10 mouse cellular contexts compared by ENCODE assay signal in the genomic region with DNA sequence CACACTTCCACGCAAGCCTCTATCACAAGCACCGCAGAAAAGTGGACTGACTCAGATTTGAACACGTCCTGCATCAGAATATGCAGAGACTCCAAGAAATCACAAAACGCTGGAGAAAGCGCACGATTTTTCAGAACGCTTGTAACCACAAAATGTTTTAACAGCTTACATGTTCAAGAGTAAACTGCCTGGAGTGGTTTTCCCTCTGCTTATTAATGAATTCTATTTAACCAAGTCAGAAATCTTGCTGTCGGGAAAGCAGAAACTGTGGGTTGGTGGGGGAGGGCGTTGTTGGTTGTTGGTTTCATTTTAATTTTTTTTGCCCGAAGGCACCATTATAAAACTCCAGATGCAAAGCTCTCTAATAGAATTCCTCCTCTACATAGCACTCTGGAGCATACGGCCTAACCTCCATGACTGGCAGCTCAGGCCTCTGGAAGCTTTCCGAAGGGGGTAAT.
A peak's percentile ranks its signal among the peaks of the same experiment; 100 is the strongest.
DNase-seq lines count a peak whose midpoint lies in the region; ATAC-seq and TF ChIP-seq lines count a peak whose summit lies in the region.
"Had no signal": no experiment of that assay in that cellular context is flagged by ENCODE, and none has a peak within 500 bp of the region (broad histone marks: within the 10 kb centered on the region; RNA-seq: fewer than 3 reads in every experiment).

No protein-coding gene starts in this region.

- no peaks in the 10 kb centered on the region for H3K36me3 ChIP-seq in kidney, postnatal 0 days (ENCODE audit: insufficient read depth, low read length)
- no peaks in the 10 kb centered on the region for H3K36me3 ChIP-seq in kidney, adult 2 months (ENCODE audit: control insufficient read depth, insufficient read depth, low read length)
- no peaks in the 10 kb centered on the region for H3K36me3 ChIP-seq in embryonic facial prominence, embryonic 15.5 days
- H3K36me3 ChIP-seq in forebrain, postnatal 0 days (ENCODE audit: insufficient read depth), result no peaks in the 10 kb centered on the region
- no peaks in the 10 kb centered on the region for H3K36me3 ChIP-seq in midbrain, embryonic 12.5 days
- H3K36me3 ChIP-seq: liver, embryonic 15.5 days had no signal

- H3K4me2 ChIP-seq in kidney, postnatal 0 days (ENCODE audit: low read length), result no peak overlapping the region
- peak overlapping the region; percentile 21; the same call in 1 of the 2 replicates for H3K4me2 ChIP-seq in embryonic facial prominence, embryonic 15.5 days (replicated peaks)
- 0 out of 2 replicates have a peak overlapping the region, but pooled peaks have one; percentile 6 for H3K4me2 ChIP-seq in forebrain, postnatal 0 days (ENCODE audit: low read depth)
- no peak overlapping the region for H3K4me2 ChIP-seq in midbrain, embryonic 12.5 days (replicated peaks)

- ATAC-seq in kidney, postnatal 0 days (replicated peaks; ENCODE audit: low FRiP score, low read depth), result no peak
- ATAC-seq in embryonic facial prominence, embryonic 15.5 days (ENCODE audit: insufficient number of reproducible peaks, low FRiP score, low TSS enrichment, low read depth), result no peak
- no peak for ATAC-seq in forebrain, postnatal 0 days
- no peak for ATAC-seq in midbrain, embryonic 12.5 days (ENCODE audit: low FRiP score, low read depth)
- ATAC-seq in monocyte, adult 5-6 weeks (replicated peaks; ENCODE audit: insufficient number of reproducible peaks, low FRiP score, low TSS enrichment, poor library complexity, severe bottlenecking), result no peak

- no peaks in the 10 kb centered on the region for H3K27me3 ChIP-seq in kidney, postnatal 0 days (ENCODE audit: insufficient read depth, low read length)
- no peaks in the 10 kb centered on the region for H3K27me3 ChIP-seq in kidney, adult 2 months (replicated peaks; ENCODE audit: control insufficient read depth, insufficient read depth, low read length)
- no peaks in the 10 kb centered on the region for H3K27me3 ChIP-seq in embryonic facial prominence, embryonic 15.5 days
- H3K27me3 ChIP-seq in forebrain, postnatal 0 days (ENCODE audit: insufficient read depth, low read length), result no peaks in the 10 kb centered on the region
- no peaks in the 10 kb centered on the region for H3K27me3 ChIP-seq in midbrain, embryonic 12.5 days
- H3K27me3 ChIP-seq: liver, embryonic 15.5 days had no signal

- no peak overlapping the region for H3K4me3 ChIP-seq in kidney, postnatal 0 days (replicated peaks; ENCODE audit: low read depth, low read length)
- H3K4me3 ChIP-seq in kidney, adult 2 months (ENCODE audit: insufficient read depth, low read depth, low read length), result no peak overlapping the region
- H3K4me3 ChIP-seq in embryonic facial prominence, embryonic 15.5 days (replicated peaks), result no peak overlapping the region
- no peak overlapping the region for H3K4me3 ChIP-seq in forebrain, postnatal 0 days (ENCODE audit: low read depth, low read length)
- H3K4me3 ChIP-seq in midbrain, embryonic 12.5 days, result no peak overlapping the region
- H3K4me3 ChIP-seq: liver, embryonic 15.5 days had no signal

- no peaks in the 10 kb centered on the region for H3K4me1 ChIP-seq in kidney, postnatal 0 days (replicated peaks; ENCODE audit: insufficient read depth, low read length)
- no peaks in the 10 kb centered on the region for H3K4me1 ChIP-seq in kidney, adult 2 months (ENCODE audit: control insufficient read depth, insufficient read depth, low read length)
- H3K4me1 ChIP-seq in embryonic facial prominence, embryonic 15.5 days, result peaks cover 21% of the 10 kb centered on the region
- H3K4me1 ChIP-seq in forebrain, postnatal 0 days (ENCODE audit: insufficient read depth), result peaks cover 5% of the 10 kb centered on the region; the same call in 1 of the 2 replicates
- H3K4me1 ChIP-seq in midbrain, embryonic 12.5 days, result peaks cover 21% of the 10 kb centered on the region

- no peak for TF ChIP-seq CTCF in kidney, postnatal 0 days (IDR thresholded peaks at IDR 0.05; ENCODE audit: low read depth)
- TF ChIP-seq CTCF in kidney, adult 2 months (conservative IDR thresholded peaks at IDR 0.05; ENCODE audit: insufficient read depth, insufficient read length, low read depth, low read length), result no peak
- no peak for TF ChIP-seq CTCF in forebrain, postnatal 0 days (IDR thresholded peaks at IDR 0.05; ENCODE audit: low read depth)

- WGBS in kidney, postnatal 0 days, result 72% methylated on average over 12 of the region's 12 CpGs
- 70% methylated on average over 12 of the region's 12 CpGs for WGBS in kidney, adult 2 months
- 32% methylated on average over 12 of the region's 12 CpGs for WGBS in embryonic facial prominence, embryonic 15.5 days
- 46% methylated on average over 12 of the region's 12 CpGs for WGBS in forebrain, postnatal 0 days
- 81% methylated on average over 12 of the region's 12 CpGs for WGBS in midbrain, embryonic 12.5 days

- H3K9me3 ChIP-seq in kidney, postnatal 0 days (replicated peaks; ENCODE audit: low read length), result no peaks in the 10 kb centered on the region
- H3K9me3 ChIP-seq in embryonic facial prominence, embryonic 15.5 days (replicated peaks), result no peaks in the 10 kb centered on the region
- no peaks in the 10 kb centered on the region for H3K9me3 ChIP-seq in forebrain, postnatal 0 days (ENCODE audit: low read length)
- H3K9me3 ChIP-seq in midbrain, embryonic 12.5 days, result no peaks in the 10 kb centered on the region
- H3K9me3 ChIP-seq: liver, embryonic 15.5 days had no signal

- no peak for DNase-seq in kidney, postnatal 0 days (ENCODE audit: low spot score)
- DNase-seq in kidney, adult 2 months, result no peak
- DNase-seq in forebrain, postnatal 0 days, result no peak
- no peak for DNase-seq in cerebellum, postnatal 14 days
- DNase-seq in lung, postnatal 14 days, result no peak
- DNase-seq: cerebellum, adult 9-10 months had no signal

- TF ChIP-seq POLR2A in kidney, adult 2 months (IDR thresholded peaks at IDR 0.05; ENCODE audit: low read depth, low read length), result no peak

- H3K9ac ChIP-seq in kidney, postnatal 0 days (ENCODE audit: low read depth, low read length), result no peak overlapping the region
- H3K9ac ChIP-seq in embryonic facial prominence, embryonic 15.5 days, result no peak overlapping the region
- H3K9ac ChIP-seq in forebrain, postnatal 0 days, result peak overlapping the region; percentile 28; the same call in 1 of the 2 replicates
- no peak overlapping the region for H3K9ac ChIP-seq in midbrain, embryonic 12.5 days (replicated peaks)
- H3K9ac ChIP-seq: liver, embryonic 15.5 days had no signal

- H3K27ac ChIP-seq in kidney, postnatal 0 days, result 0 out of 2 replicates have a peak overlapping the region, but pooled peaks have one; percentile 22
- no peak overlapping the region for H3K27ac ChIP-seq in kidney, adult 2 months (ENCODE audit: insufficient read depth, low read depth, low read length)
- H3K27ac ChIP-seq in embryonic facial prominence, embryonic 15.5 days (replicated peaks), result peak overlapping the region; percentile 81
- H3K27ac ChIP-seq in forebrain, postnatal 0 days (ENCODE audit: low read depth, low read length), result peak overlapping the region; percentile 57
- H3K27ac ChIP-seq in midbrain, embryonic 12.5 days (replicated peaks), result peak overlapping the region; percentile 65
- H3K27ac ChIP-seq: liver, embryonic 15.5 days had no signal

Comparison
In these comparisons a context has a peak if more than half of its experiments do, and no peak if none do; other contexts are left out.
1. H3K4me2 ChIP-seq: peak in embryonic facial prominence, embryonic 15.5 days (single experiment) and forebrain, postnatal 0 days (single experiment); none in kidney, postnatal 0 days (single experiment) and midbrain, embryonic 12.5 days (single experiment).